Mouse (Mus musculus) stomach, embryonic 16.5 days (tissue): ENCODE results near the gene Sez6. TPM values are rescaled to one million over a fixed set of nuclear protein-coding genes. Genes with fewer than 3 reads are reported as not detected.

Experiments
- ATAC-seq: fragments of 200-750 bp; cut with Nextera tagmentation; 2 replicates; pipeline ENCODE4 v1.8.0; 2017; ENCODE audit warnings: moderate number of reproducible peaks, moderate TSS enrichment; ENCODE audit not compliant: insufficient read depth, low FRiP score
- H3K27ac ChIP-seq: fragments of 300-500 bp; sonication (generic); 2 replicates; pipeline ENCODE4 v1.5.1; 2014; ENCODE audit warnings: low read length
- H3K27me3 ChIP-seq: fragments of 300-500 bp; sonication (generic); 2 replicates; pipeline ENCODE4 v1.6.1; 2014; ENCODE audit warnings: low read length, control low read depth, mixed read lengths; ENCODE audit not compliant: control insufficient read depth, insufficient read depth
- H3K36me3 ChIP-seq: fragments of 300-500 bp; sonication (generic); 2 replicates; pipeline ENCODE4 v1.6.1; 2014; ENCODE audit warnings: low read length; ENCODE audit not compliant: control insufficient read depth, insufficient read depth
- H3K4me1 ChIP-seq: fragments of 300-500 bp; sonication (generic); 2 replicates; pipeline ENCODE4 v1.6.1; 2014; ENCODE audit warnings: low read length, control low read depth, mixed read lengths; ENCODE audit not compliant: control insufficient read depth, insufficient read depth
- H3K4me2 ChIP-seq: fragments of 300-500 bp; sonication (generic); 2 replicates; pipeline ENCODE4 v1.6.1; 2014; ENCODE audit warnings: low read depth, low read length, mixed read lengths
- H3K4me3 ChIP-seq: fragments of 300-500 bp; sonication (generic); replicated peaks from 2 replicates; pipeline ENCODE4 v1.5.1; 2014; ENCODE audit warnings: mild to moderate bottlenecking, low read length
- H3K9ac ChIP-seq: fragments of 300-500 bp; sonication (generic); 2 replicates; pipeline ENCODE4 v1.6.1; 2014; ENCODE audit warnings: low read length
- H3K9me3 ChIP-seq: fragments of 300-500 bp; sonication (generic); replicated peaks from 2 replicates; pipeline ENCODE4 v1.6.1; 2016; ENCODE audit warnings: low read length, control low read depth; ENCODE audit not compliant: control insufficient read depth
- WGBS: fragments of 180-500 bp; shearing (Covaris S2); extraction: QIAGEN DNeasy Blood & Tissue Kit; methylation state at CpG from one replicate; pipeline ENCODE4 v1.1.7; 2014; 5-methylcytosine and 5-hydroxymethylcytosine counted together
- polyA plus RNA-seq: library from polyadenylated mRNA; unstranded; fragments of >200 nt; fragmentation: Nextera tagmentation; extraction: Ambion mirVana; gene quantifications from 2 replicates; pipeline ENCODE4 v1.2.1, GENCODE M21; 2015

The Sez6 gene
- polyA plus RNA-seq, 1 experiment from 2014 or later = 2.3 TPM

DNA sequence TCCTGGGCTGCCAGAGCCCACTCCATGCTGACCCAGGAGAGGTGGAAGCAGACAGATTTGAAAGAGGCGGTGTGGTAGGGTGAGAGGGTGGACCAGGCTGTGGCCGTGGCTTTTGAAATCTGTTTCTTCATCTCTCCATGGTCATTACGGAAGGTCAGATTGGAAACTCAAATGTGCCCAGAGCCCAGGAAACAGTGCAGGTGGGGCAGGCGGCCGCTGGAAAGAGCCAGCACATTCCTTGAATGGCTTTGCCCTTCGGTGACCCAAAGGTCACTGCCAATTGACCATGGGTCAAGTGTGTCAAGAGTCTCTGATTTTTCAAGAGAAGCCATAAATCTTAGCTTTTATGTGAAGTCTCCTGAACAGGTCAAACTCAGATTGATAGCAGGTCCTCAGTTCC lies 17.1 kb upstream of the Sez6 start:
- Histone ChIP-seq H3K27me3 (peaks cover 27% of the 10 kb centered on the region), H3K4me2 (no peak overlapping the region), H3K9ac (no peak overlapping the region), H3K4me1 (no peaks in the 10 kb centered on the region), H3K9me3 (no peaks in the 10 kb centered on the region), H3K27ac (no peak overlapping the region), H3K4me3 (no peak overlapping the region), H3K36me3 (no peaks in the 10 kb centered on the region)
- ATAC-seq = no peak
- WGBS = 53% methylated on average over 6 of the region's 6 CpGs

DNA sequence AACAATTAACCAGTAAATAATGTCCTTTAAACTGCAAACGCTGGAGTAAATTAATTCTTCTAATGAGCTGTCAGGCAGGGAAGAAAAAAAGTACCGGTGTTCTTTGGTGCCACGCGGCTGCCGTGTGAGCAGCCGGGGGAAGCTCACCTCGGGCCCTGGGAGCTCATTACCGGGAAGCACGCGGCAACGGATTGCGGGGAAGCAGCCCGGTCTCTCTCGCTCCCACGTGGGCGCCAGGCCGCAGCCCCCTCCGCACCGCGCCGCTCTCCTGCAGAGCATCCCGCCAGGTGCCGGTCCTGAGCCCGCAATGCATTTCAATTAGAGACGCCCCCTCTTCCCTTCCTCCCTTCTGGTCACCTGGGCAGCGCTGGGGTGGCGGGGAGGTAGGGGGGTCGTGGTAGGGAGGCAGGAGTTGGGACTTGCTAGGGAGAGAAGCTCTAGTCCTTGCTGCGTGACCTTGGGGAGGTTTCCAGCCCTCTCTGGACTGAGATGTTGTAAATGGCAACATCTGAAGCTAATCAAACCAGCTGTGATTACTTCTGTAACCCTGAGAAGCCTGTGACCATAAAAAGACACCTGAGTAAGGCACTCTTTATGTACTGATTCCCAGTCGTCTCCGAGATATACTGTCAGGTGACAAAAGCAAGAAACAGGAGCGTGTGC lies 15.9 kb upstream of the Sez6 start:
- Histone ChIP-seq H3K27ac (no peak overlapping the region), H3K9ac (no peak overlapping the region), H3K4me3 (no peak overlapping the region), H3K36me3 (no peaks in the 10 kb centered on the region), H3K4me2 (no peak overlapping the region), H3K9me3 (no peaks in the 10 kb centered on the region), H3K27me3 (peaks cover 27% of the 10 kb centered on the region), H3K4me1 (no peaks in the 10 kb centered on the region)
- no peak for ATAC-seq
- WGBS = 4% methylated on average over 32 of the region's 32 CpGs

DNA sequence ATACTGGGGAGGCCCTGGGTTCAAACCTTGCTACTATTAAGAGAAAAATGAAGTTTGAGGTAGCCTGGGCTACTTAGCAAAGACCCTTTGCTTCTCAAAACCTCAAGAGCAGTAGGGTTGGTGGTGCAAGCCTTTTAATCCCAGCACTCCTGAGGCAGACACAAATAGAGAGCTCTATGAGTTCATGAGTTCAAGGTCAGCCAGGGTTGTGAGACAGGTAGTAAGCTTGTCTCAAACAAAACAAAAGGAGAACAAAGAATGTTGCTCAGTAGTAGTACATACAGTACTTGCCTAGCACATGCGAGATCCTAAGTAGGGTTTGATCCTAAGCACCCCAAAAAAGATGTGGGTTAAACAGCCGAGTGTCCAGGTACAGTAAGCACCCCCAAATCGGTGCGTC lies 13.9 kb upstream of the Sez6 start:
- Histone ChIP-seq H3K4me3 (no peak overlapping the region), H3K9me3 (no peaks in the 10 kb centered on the region), H3K36me3 (no peaks in the 10 kb centered on the region), H3K27ac (no peak overlapping the region), H3K4me1 (no peaks in the 10 kb centered on the region), H3K9ac (no peak overlapping the region), H3K4me2 (no peak overlapping the region), H3K27me3 (peaks cover 27% of the 10 kb centered on the region)
- ATAC-seq = no peak
- WGBS = 68% methylated on average over 4 of the region's 4 CpGs

DNA sequence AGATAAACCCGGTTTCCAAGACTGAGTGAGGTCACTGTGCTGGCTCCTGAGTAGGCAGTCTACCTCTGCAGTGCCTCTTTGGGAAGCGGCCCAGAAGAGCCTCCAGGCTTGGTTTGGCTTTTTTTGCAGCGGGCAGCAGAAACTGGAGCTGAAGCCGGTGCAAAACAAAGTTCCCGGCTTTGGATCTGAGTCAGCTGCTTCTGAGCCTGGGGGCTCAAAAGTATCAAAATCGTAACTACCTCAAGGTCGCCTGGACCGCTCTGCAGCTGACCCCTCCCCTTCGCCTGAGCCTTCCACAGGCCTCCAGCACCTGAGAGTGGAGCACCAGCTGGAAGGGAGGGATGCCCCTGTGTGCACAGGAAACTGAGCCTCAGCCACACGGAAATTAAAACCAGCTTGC lies 13.4 kb upstream of the Sez6 start:
- H3K4me1 ChIP-seq = no peaks in the 10 kb centered on the region
- no peak for ATAC-seq
- no peak overlapping the region for H3K4me3 ChIP-seq
- H3K4me2 ChIP-seq = no peak overlapping the region
- H3K36me3 ChIP-seq = no peaks in the 10 kb centered on the region
- peaks cover 27% of the 10 kb centered on the region for H3K27me3 ChIP-seq
- H3K27ac ChIP-seq = no peak overlapping the region
- H3K9me3 ChIP-seq = no peaks in the 10 kb centered on the region
- no peak overlapping the region for H3K9ac ChIP-seq
- WGBS = 44% methylated on average over 10 of the region's 10 CpGs

DNA sequence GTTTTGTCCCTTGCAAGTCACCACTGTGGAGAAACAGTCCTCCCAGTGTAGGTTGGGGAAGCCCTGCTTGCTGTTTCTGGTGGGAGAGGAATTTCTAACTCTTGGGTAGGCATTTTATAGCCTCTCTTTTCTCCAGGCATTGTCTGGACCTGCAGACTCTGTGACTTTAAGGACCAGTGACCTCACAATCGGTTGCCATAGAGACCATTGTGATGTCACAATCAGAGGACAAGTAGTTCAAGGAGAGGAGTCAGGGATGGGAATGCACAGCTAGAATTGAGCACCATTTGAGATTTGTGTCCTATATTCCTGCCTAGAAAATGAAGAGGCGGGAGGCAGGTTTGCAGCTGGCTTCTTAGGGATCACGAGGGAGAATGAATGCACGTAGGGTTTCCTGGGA lies 7.3 kb upstream of the Sez6 start:
- no peak overlapping the region for H3K9ac ChIP-seq
- H3K36me3 ChIP-seq = no peaks in the 10 kb centered on the region
- no peak overlapping the region for H3K27ac ChIP-seq
- no peak overlapping the region for H3K4me3 ChIP-seq
- no peak overlapping the region for H3K4me2 ChIP-seq
- no peaks in the 10 kb centered on the region for H3K4me1 ChIP-seq
- H3K9me3 ChIP-seq = no peaks in the 10 kb centered on the region
- WGBS = 72% methylated on average over 4 of the region's 4 CpGs
- ATAC-seq = no peak
- H3K27me3 ChIP-seq = no peaks in the 10 kb centered on the region

DNA sequence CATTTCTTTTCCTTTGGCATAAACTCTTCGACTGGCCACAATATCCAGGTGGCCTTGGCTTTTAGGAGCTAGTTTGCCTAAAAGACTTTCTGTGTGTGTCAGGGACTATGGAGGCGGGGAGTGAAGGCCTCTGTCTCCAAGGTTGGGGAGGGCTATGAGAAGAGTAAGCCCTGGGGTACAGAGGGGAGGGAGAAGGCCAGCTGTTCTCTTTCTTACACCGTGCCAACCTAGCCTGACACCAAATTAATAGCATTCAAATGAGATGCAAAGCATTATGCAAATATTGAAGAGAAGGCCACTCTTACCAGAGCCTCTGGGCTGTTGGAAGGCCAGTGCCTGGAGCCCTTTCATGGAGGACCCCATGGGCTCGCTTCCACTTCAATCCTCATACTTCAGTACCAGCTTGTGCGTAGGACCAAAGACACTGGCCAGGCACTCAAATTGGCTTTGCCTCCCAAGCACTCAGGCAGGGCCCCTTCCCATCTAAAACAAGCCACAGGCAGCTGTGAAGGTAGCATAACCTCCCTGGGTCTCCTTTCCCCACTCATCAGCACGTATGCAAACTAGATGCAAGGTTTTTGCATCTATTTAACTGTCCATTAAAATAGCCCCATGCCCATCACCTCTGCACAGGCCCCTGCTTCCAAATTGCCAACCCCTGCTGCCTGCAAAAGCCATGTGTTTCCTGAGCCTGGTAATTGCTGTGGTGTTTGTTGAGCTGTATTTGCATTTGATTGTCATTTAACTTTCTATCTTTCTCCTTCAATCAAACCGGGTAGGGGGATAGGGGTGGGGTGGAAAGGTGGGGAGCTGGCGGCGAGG lies 4.6 kb upstream of the Sez6 start:
- no peaks in the 10 kb centered on the region for H3K9me3 ChIP-seq
- ATAC-seq = no peak
- no peak overlapping the region for H3K27ac ChIP-seq
- H3K36me3 ChIP-seq = no peaks in the 10 kb centered on the region
- H3K9ac ChIP-seq = no peak overlapping the region
- H3K27me3 ChIP-seq = peaks cover 3% of the 10 kb centered on the region
- WGBS = 39% methylated on average over 9 of the region's 9 CpGs
- H3K4me1 ChIP-seq = 0 out of 2 replicates have a peak, but pooled peaks cover 3% of the 10 kb centered on the region
- no peak overlapping the region for H3K4me2 ChIP-seq
- H3K4me3 ChIP-seq = no peak overlapping the region

DNA sequence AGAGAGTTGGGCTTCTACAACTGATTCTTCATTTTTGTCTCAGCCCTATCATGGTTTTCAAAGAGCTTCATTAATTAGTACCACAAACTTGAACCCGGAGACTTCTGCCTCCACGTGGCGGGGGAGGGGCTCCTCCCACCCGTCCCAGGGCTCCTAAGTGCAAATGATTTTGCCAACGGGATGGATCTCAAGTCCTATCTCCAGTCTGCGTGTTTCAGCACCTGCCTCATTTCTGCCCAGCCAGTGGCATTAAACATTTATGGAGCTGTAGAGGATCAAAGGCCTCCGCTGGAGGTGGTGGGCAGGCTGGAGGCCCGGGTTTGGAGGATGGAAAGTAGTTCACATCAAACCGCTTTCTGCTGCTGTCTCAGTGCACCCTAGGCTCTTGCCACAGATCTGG lies 3.9 kb upstream of the Sez6 start:
- Histone ChIP-seq H3K27ac (no peak overlapping the region), H3K9ac (no peak overlapping the region), H3K9me3 (no peaks in the 10 kb centered on the region), H3K4me3 (no peak overlapping the region), H3K27me3 (peaks cover 9% of the 10 kb centered on the region), H3K36me3 (no peaks in the 10 kb centered on the region), H3K4me2 (no peak overlapping the region), H3K4me1 (peaks cover 8% of the 10 kb centered on the region; the same call in 1 of the 2 replicates)
- WGBS = 15% methylated on average over 9 of the region's 9 CpGs
- ATAC-seq = no peak

DNA sequence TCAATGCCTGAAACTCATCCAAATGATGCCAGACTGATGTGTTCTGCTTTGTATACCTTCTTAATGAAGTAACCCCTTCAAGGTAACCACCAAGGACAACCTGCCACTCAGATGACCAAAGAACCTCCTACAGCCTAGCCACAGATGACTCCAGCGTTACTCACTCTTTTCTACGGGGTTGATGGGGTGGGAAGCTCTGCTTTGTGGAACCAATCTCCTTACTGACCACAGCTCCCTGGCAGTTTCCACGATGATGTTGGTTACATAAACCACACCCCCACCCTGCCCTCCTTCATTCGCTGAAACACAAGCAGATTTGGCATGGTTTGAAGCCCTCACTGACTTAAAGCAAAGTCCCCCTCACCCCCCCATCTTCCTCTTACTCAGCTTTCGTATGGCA lies 2.8 kb upstream of the Sez6 start:
- H3K4me3 ChIP-seq = no peak overlapping the region
- peaks cover 21% of the 10 kb centered on the region for H3K27me3 ChIP-seq
- no peak for ATAC-seq
- H3K4me2 ChIP-seq = no peak overlapping the region
- no peak overlapping the region for H3K27ac ChIP-seq
- WGBS = 64% methylated on average over 5 of the region's 5 CpGs
- peaks cover 8% of the 10 kb centered on the region; the same call in 1 of the 2 replicates for H3K4me1 ChIP-seq
- no peak overlapping the region for H3K9ac ChIP-seq
- no peaks in the 10 kb centered on the region for H3K9me3 ChIP-seq
- no peaks in the 10 kb centered on the region for H3K36me3 ChIP-seq
